In the genomic region with DNA sequence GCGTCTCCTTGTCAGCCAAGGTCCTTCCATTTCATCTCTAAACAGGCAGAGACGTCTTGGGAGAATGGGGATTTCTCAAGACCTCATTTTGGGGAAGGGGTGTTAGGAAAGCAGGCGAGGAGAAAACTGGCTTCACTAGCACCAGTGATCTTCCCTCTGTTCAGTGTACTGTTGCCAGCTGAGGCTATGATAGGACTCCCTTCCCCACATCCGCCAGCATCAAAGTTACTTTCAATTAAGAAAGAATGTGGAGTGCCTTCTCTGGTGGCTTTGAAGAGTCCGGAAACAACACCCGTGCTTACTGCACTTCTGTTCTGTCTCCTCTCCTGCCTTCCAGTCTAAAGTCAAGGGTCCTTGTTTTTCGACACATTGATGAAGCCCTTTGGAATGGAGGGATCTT, we compare ENCODE assay signal across 9 mouse cellular contexts. TPM values are rescaled to one million over a fixed set of nuclear protein-coding genes. Genes with fewer than 3 reads are reported as not detected.
DNase-seq lines count a peak whose midpoint lies in the region; ATAC-seq and TF ChIP-seq lines count a peak whose summit lies in the region.
"Had no signal": no experiment of that assay in that cellular context is flagged by ENCODE, and none has a peak within 500 bp of the region (broad histone marks: within the 10 kb centered on the region; RNA-seq: fewer than 3 reads in every experiment).

No protein-coding gene starts in this region.

- no peaks in the 10 kb centered on the region for H3K36me3 ChIP-seq in kidney, embryonic 14.5 days (ENCODE audit: control insufficient read depth, insufficient read depth, low read length)
- H3K36me3 ChIP-seq in hindbrain, embryonic 13.5 days, result no peaks in the 10 kb centered on the region

- DNase-seq in kidney, adult 8-10 months, result no peak
- DNase-seq in naive thymus-derived CD4-positive, alpha-beta T cell, adult 2 months (ENCODE audit: low read depth), result peak; percentile 45
- DNase-seq in cerebellum, adult 18-20 months, result no peak
- DNase-seq in liver, result no peak
- DNase-seq in urinary bladder, postnatal 14 days (ENCODE audit: low spot score), result no peak
- DNase-seq: kidney, adult 18-20 months had no signal

- WGBS in kidney, embryonic 14.5 days, result 2% methylated on average over 7 of the region's 7 CpGs
- 9% methylated on average over 7 of the region's 7 CpGs for WGBS in hindbrain, embryonic 13.5 days

- H3K27ac ChIP-seq in kidney, embryonic 14.5 days (ENCODE audit: low read depth, low read length), result no peak overlapping the region
- H3K27ac ChIP-seq in cortical plate, adult 2 months (ENCODE audit: insufficient read depth, low read length), result no peak overlapping the region
- H3K27ac ChIP-seq in hindbrain, embryonic 13.5 days, result no peak overlapping the region

- ATAC-seq in kidney, embryonic 14.5 days (ENCODE audit: low FRiP score, low TSS enrichment), result no peak
- ATAC-seq in hindbrain, embryonic 13.5 days (ENCODE audit: low FRiP score), result no peak

- peaks cover 33% of the 10 kb centered on the region for H3K27me3 ChIP-seq in kidney, embryonic 14.5 days (ENCODE audit: control insufficient read depth, insufficient read depth, low read length)
- H3K27me3 ChIP-seq in hindbrain, embryonic 13.5 days, result peaks cover 25% of the 10 kb centered on the region

- no peak overlapping the region for H3K9ac ChIP-seq in kidney, embryonic 14.5 days (ENCODE audit: low read depth, low read length)
- peak overlapping the region; percentile 84; the same call in 1 of the 2 replicates for H3K9ac ChIP-seq in hindbrain, embryonic 13.5 days

- TF ChIP-seq CTCF in cortical plate, adult 2 months (IDR thresholded peaks at IDR 0.05; ENCODE audit: extremely low read depth, insufficient read depth, low read length), result no peak

- peak overlapping the region; percentile 1; the same call in 1 of the 2 replicates for H3K4me3 ChIP-seq in kidney, embryonic 14.5 days (ENCODE audit: low read length)
- peak overlapping the region; percentile 57 for H3K4me3 ChIP-seq in cortical plate, adult 2 months (ENCODE audit: insufficient read depth, low read length)
- H3K4me3 ChIP-seq in hindbrain, embryonic 13.5 days, result peak overlapping the region; percentile 72

- H3K9me3 ChIP-seq in kidney, embryonic 14.5 days (ENCODE audit: control insufficient read depth, low read length), result no peaks in the 10 kb centered on the region
- no peaks in the 10 kb centered on the region for H3K9me3 ChIP-seq in hindbrain, embryonic 13.5 days

- H3K4me2 ChIP-seq in kidney, embryonic 14.5 days (replicated peaks; ENCODE audit: low read depth, low read length), result no peak overlapping the region; the same call in 1 of the 2 replicates
- H3K4me2 ChIP-seq in hindbrain, embryonic 13.5 days, result peak overlapping the region; percentile 96

- peaks cover 4% of the 10 kb centered on the region; the same call in 1 of the 2 replicates for H3K4me1 ChIP-seq in kidney, embryonic 14.5 days (ENCODE audit: control insufficient read depth, insufficient read depth, low read length)
- no peaks in the 10 kb centered on the region for H3K4me1 ChIP-seq in cortical plate, adult 2 months (ENCODE audit: control insufficient read depth, insufficient read depth, low read length)
- H3K4me1 ChIP-seq in hindbrain, embryonic 13.5 days (replicated peaks), result peaks cover 24% of the 10 kb centered on the region

- no peak for TF ChIP-seq POLR2A in cortical plate, adult 2 months (IDR thresholded peaks at IDR 0.05; ENCODE audit: extremely low read depth, insufficient read depth, low read length)

RNA-seq across cellular contexts. Expression of a gene that starts 1.4 kb away (rescaled TPM):
- 0.19 and 0.24 TPM in 2 replicates for polyA plus RNA-seq in kidney, embryonic 14.5 days (2014; fragmentation: Nextera tagmentation; extraction: Ambion mirVana)
- 17.8 and 18.8 TPM in 2 replicates for polyA plus RNA-seq in cortical plate, adult 2 months (2012; rRNA removed)
- polyA plus RNA-seq in hindbrain, embryonic 13.5 days (2015; fragmentation: Nextera tagmentation; extraction: Ambion mirVana), result 9.7 and 9.8 TPM in 2 replicates

Comparison
In these comparisons a context has a peak if more than half of its experiments do, and no peak if none do; other contexts are left out.
1. H3K4me3 ChIP-seq: peak in every context shown above with its lines; median percentile 72 in hindbrain, embryonic 13.5 days; 57 in cortical plate, adult 2 months; 1 in kidney, embryonic 14.5 days.